In genomic region chr16:97921961-97922778, GRCm38 (mm10) we compare ENCODE assay signal across 8 mouse cellular contexts. TPM values are rescaled to one million over a fixed set of nuclear protein-coding genes. Genes with fewer than 3 reads are reported as not detected.
DNase-seq lines count a peak whose midpoint lies in the region; ATAC-seq lines count a peak whose summit lies in the region.

No protein-coding gene starts in this region.

- H3K9me3 ChIP-seq in hindbrain, embryonic 13.5 days = no peaks in the 10 kb centered on the region

- H3K27me3 ChIP-seq in hindbrain, embryonic 13.5 days = no peaks in the 10 kb centered on the region

- peak; percentile 91 for DNase-seq in R1 (ENCODE audit: low read depth, low spot score)
- DNase-seq in cerebellum, postnatal 14 days = peak; percentile 85 to 91
- DNase-seq in frontal cortex, postnatal 14 days (ENCODE audit: low spot score in 2 of 2) = peak; percentile 69 to 80
- DNase-seq in layer of hippocampus, postnatal 25 days (ENCODE audit: extremely low spot score in 1 of 2, low spot score in 1 of 2) = peak; percentile 76 to 79
- peak; percentile 87 for DNase-seq in lung, postnatal 14 days
- DNase-seq in ovary, postnatal 36 days (ENCODE audit: low spot score) = peak; percentile 89
- peak; percentile 74 for DNase-seq in thymus, postnatal 14 days

- WGBS in hindbrain, embryonic 13.5 days = 0% methylated on average over 75 of the region's 75 CpGs

- ATAC-seq in hindbrain, embryonic 13.5 days (ENCODE audit: low FRiP score) = peak; percentile 95

- H3K4me1 ChIP-seq in hindbrain, embryonic 13.5 days (replicated peaks) = peaks cover 17% of the 10 kb centered on the region

- peak overlapping the region; percentile 85 for H3K4me3 ChIP-seq in hindbrain, embryonic 13.5 days

- H3K9ac ChIP-seq in hindbrain, embryonic 13.5 days = peak overlapping the region; percentile 90

- peak overlapping the region; percentile 81 for H3K27ac ChIP-seq in hindbrain, embryonic 13.5 days

- peak overlapping the region; percentile 93 for H3K4me2 ChIP-seq in hindbrain, embryonic 13.5 days

- no peaks in the 10 kb centered on the region for H3K36me3 ChIP-seq in hindbrain, embryonic 13.5 days

RNA-seq across cellular contexts. Expression of gene C2cd2, which starts 40.2 kb away (rescaled TPM):
- 13.9 and 14.0 TPM in 2 replicates for polyA plus RNA-seq in hindbrain, embryonic 13.5 days (2015; fragmentation: Nextera tagmentation; extraction: Ambion mirVana)
- total RNA-seq in layer of hippocampus, postnatal 25 days (2021) = 10 to 100 TPM; 17.6 to 17.7 TPM

RNA-seq across cellular contexts. Expression of gene Zbtb21, which starts 40.3 kb away (rescaled TPM):
- polyA plus RNA-seq in hindbrain, embryonic 13.5 days (2015; fragmentation: Nextera tagmentation; extraction: Ambion mirVana) = 12.3 and 13.5 TPM in 2 replicates
- 10 to 100 TPM; 21.6 to 28.1 TPM for total RNA-seq in layer of hippocampus, postnatal 25 days (2021)

Comparison
In these comparisons a context has a peak if more than half of its experiments do, and no peak if none do; other contexts are left out.
1. Peak in every context shown above with its lines: DNase-seq, ATAC-seq, H3K4me3 ChIP-seq and H3K27ac ChIP-seq.